Mouse (Mus musculus): ENCODE data around the gene Lims1.

GRCm38 (mm10) chr10:58451575-58451974, 128.3 kb downstream of the Lims1 start:
- TF ChIP-seq CTCF (IDR thresholded peaks at IDR 0.05; ENCODE audit: borderline replicate concordance, insufficient read depth, low read length) (no peak), POLR2A (IDR thresholded peaks at IDR 0.05; ENCODE audit: low read depth, low read length) (no peak)
